Mouse (Mus musculus) erythroblast, embryonic 14.5 days (primary cell): ENCODE data around the gene Gsk3a. TPM values are rescaled to one million over a fixed set of nuclear protein-coding genes. Genes with fewer than 3 reads are reported as not detected.

Experiments used
- H3K27me3 ChIP-seq: 2 replicates; pipeline ENCODE4 v1.6.1; 2012; ENCODE audit warnings: inconsistent platforms; ENCODE audit not compliant: control insufficient read depth
- H3K36me3 ChIP-seq: 2 replicates; pipeline ENCODE4 v1.6.1; 2012; ENCODE audit warnings: mild to moderate bottlenecking, inconsistent platforms; ENCODE audit not compliant: control insufficient read depth
- H3K4me1 ChIP-seq: 2 replicates; pipeline ENCODE4 v1.6.1; 2012; ENCODE audit warnings: inconsistent platforms; ENCODE audit not compliant: control insufficient read depth
- H3K4me3 ChIP-seq: replicated peaks from 2 replicates; pipeline ENCODE3; 2012; ENCODE audit warnings: moderate library complexity, mild to moderate bottlenecking, inconsistent platforms
- H3K9me3 ChIP-seq: 2 replicates; pipeline ENCODE4 v1.6.1; 2012; ENCODE audit warnings: low read length, inconsistent platforms, mixed read lengths; ENCODE audit not compliant: control insufficient read depth
- GATA1 ChIP-seq: IDR thresholded peaks from 2 replicates; pipeline ENCODE4 v1.6.1; 2012; ENCODE audit warnings: low read length, inconsistent platforms, mixed read lengths
- TAL1 ChIP-seq: IDR thresholded peaks from 3 replicates; pipeline ENCODE4 v1.6.1; 2012; ENCODE audit warnings: low read length, inconsistent platforms, mixed read lengths
- polyA plus RNA-seq: library from polyadenylated mRNA; stranded (reverse); fragments of >175 nt; gene quantifications from 2 replicates; pipeline ENCODE4 v1.2.3, GENCODE M21; 2012

Gsk3a gene
- polyA plus RNA-seq = 30.9 and 31.8 TPM in 2 replicates

GRCm38 (mm10) chr7:25237249-25238014 is at the start of gene Gsk3a:
TSS of gene Gsk3a (minus strand) at chr7:25237851.
- Histone ChIP-seq H3K27me3 (no peaks in the 10 kb centered on the region), H3K4me3 (peak within 1 kb of the TSS; percentile 83), H3K36me3 (peaks cover 44% of the 10 kb centered on the region), H3K4me1 (peaks cover 63% of the 10 kb centered on the region), H3K9me3 (no peaks in the 10 kb centered on the region)
- no peak for TF ChIP-seq GATA1
- no peak for TF ChIP-seq TAL1

GRCm38 (mm10) chr7:25286989-25287388 is 49.3 kb upstream of the Gsk3a start:
- H3K4me3 ChIP-seq = no peak overlapping the region
- H3K36me3 ChIP-seq = peaks cover 85% of the 10 kb centered on the region
- no peaks in the 10 kb centered on the region for H3K27me3 ChIP-seq
- TF ChIP-seq TAL1 = no peak
- TF ChIP-seq GATA1 = no peak
- H3K9me3 ChIP-seq = peaks cover 10% of the 10 kb centered on the region
- peaks cover 43% of the 10 kb centered on the region for H3K4me1 ChIP-seq

- H3K4me1 ChIP-seq = peaks cover 49% of the 10 kb centered on the region
- H3K4me3 ChIP-seq = no peak overlapping the region
- H3K9me3 ChIP-seq = peaks cover 10% of the 10 kb centered on the region
- no peak for TF ChIP-seq TAL1
- TF ChIP-seq GATA1 = no peak
- H3K27me3 ChIP-seq = no peaks in the 10 kb centered on the region
- H3K36me3 ChIP-seq = peaks cover 72% of the 10 kb centered on the region
These were observed 48.0 kb upstream of the Gsk3a start for GRCm38 (mm10) chr7:25285511-25286238.

GRCm38 (mm10) chr7:25284766-25285165 is 47.1 kb upstream of the Gsk3a start:
- Histone ChIP-seq H3K4me3 (peak overlapping the region; percentile 8), H3K36me3 (peaks cover 67% of the 10 kb centered on the region), H3K27me3 (no peaks in the 10 kb centered on the region), H3K4me1 (peaks cover 55% of the 10 kb centered on the region), H3K9me3 (peaks cover 8% of the 10 kb centered on the region)
- TF ChIP-seq GATA1 = no peak
- no peak for TF ChIP-seq TAL1

- Histone ChIP-seq H3K9me3 (peaks cover 4% of the 10 kb centered on the region), H3K4me1 (peaks cover 61% of the 10 kb centered on the region), H3K4me3 (peak overlapping the region; percentile 72), H3K36me3 (peaks cover 61% of the 10 kb centered on the region), H3K27me3 (no peaks in the 10 kb centered on the region)
- TF ChIP-seq GATA1 (no peak), TAL1 (no peak)
These were observed 46.5 kb upstream of the Gsk3a start for GRCm38 (mm10) chr7:25284171-25284570.

GRCm38 (mm10) chr7:25283637-25284036 is 46.0 kb upstream of the Gsk3a start:
- H3K4me1 ChIP-seq = peaks cover 66% of the 10 kb centered on the region
- peaks cover 55% of the 10 kb centered on the region for H3K36me3 ChIP-seq
- peak overlapping the region; percentile 72 for H3K4me3 ChIP-seq
- H3K27me3 ChIP-seq = no peaks in the 10 kb centered on the region
- TF ChIP-seq TAL1 (no peak), GATA1 (no peak)
- no peaks in the 10 kb centered on the region for H3K9me3 ChIP-seq

GRCm38 (mm10) chr7:25282731-25283211 is 45.1 kb upstream of the Gsk3a start:
- Histone ChIP-seq H3K4me3 (peak overlapping the region; percentile 72), H3K36me3 (peaks cover 47% of the 10 kb centered on the region), H3K9me3 (no peaks in the 10 kb centered on the region), H3K4me1 (peaks cover 72% of the 10 kb centered on the region), H3K27me3 (no peaks in the 10 kb centered on the region)
- TF ChIP-seq GATA1 = no peak
- no peak for TF ChIP-seq TAL1

- TF ChIP-seq TAL1 (no peak), GATA1 (no peak)
- peaks cover 80% of the 10 kb centered on the region for H3K4me1 ChIP-seq
- H3K36me3 ChIP-seq = peaks cover 44% of the 10 kb centered on the region
- H3K4me3 ChIP-seq = peak overlapping the region; percentile 72
- no peaks in the 10 kb centered on the region for H3K27me3 ChIP-seq
- no peaks in the 10 kb centered on the region for H3K9me3 ChIP-seq
These were observed 44.3 kb upstream of the Gsk3a start for GRCm38 (mm10) chr7:25281734-25282601.
